Mouse (Mus musculus) T-cell, adult 2 months (primary cell): ENCODE results near the gene Ankrd63.
A peak's percentile ranks its signal among the peaks of the same experiment; 100 is the strongest.

Experiments
- DNase-seq: peaks from one replicate; pipeline ENCODE4 v3.0.0; 2022; ENCODE audit warnings: low spot score

Ankrd63 gene

GRCm38 (mm10) chr2:118689875-118690274, 13.9 kb downstream of the Ankrd63 start:
- DNase-seq: no peak

- DNase-seq: no peak
Measured at GRCm38 (mm10) chr2:118687791-118688190, 16.0 kb downstream of the Ankrd63 start.

- DNase-seq: no peak
Measured at GRCm38 (mm10) chr2:118686693-118687092, 17.1 kb downstream of the Ankrd63 start.

GRCm38 (mm10) chr2:118685088-118685487, 18.7 kb downstream of the Ankrd63 start:
- DNase-seq: no peak

- DNase-seq: no peak
Measured at GRCm38 (mm10) chr2:118682544-118683260, 21.1 kb downstream of the Ankrd63 start.

GRCm38 (mm10) chr2:118680926-118681325, 22.8 kb downstream of the Ankrd63 start:
- DNase-seq: no peak

GRCm38 (mm10) chr2:118679577-118679976, 24.2 kb downstream of the Ankrd63 start:
- no peak for DNase-seq

GRCm38 (mm10) chr2:118677817-118678216, 25.9 kb downstream of the Ankrd63 start:
- no peak for DNase-seq

- DNase-seq: peak; percentile 26
Measured at GRCm38 (mm10) chr2:118676839-118677741, 26.7 kb downstream of the Ankrd63 start.

GRCm38 (mm10) chr2:118674500-118674899, 29.3 kb downstream of the Ankrd63 start:
- DNase-seq: no peak

- no peak for DNase-seq
Measured at GRCm38 (mm10) chr2:118673686-118674465, 29.9 kb downstream of the Ankrd63 start.

- no peak for DNase-seq
Measured at GRCm38 (mm10) chr2:118671728-118672127, 32.0 kb downstream of the Ankrd63 start.

- DNase-seq: no peak
Measured at GRCm38 (mm10) chr2:118669785-118670184, 34.0 kb downstream of the Ankrd63 start.

- DNase-seq: no peak
Measured at GRCm38 (mm10) chr2:118669245-118669644, 34.5 kb downstream of the Ankrd63 start.

GRCm38 (mm10) chr2:118667181-118667580, 36.6 kb downstream of the Ankrd63 start:
- DNase-seq: no peak

- no peak for DNase-seq
Measured at GRCm38 (mm10) chr2:118665616-118666015, 38.1 kb downstream of the Ankrd63 start.

GRCm38 (mm10) chr2:118664975-118665516, 38.7 kb downstream of the Ankrd63 start:
- DNase-seq: no peak

- no peak for DNase-seq
Measured at GRCm38 (mm10) chr2:118663804-118664766, 39.7 kb downstream of the Ankrd63 start.

GRCm38 (mm10) chr2:118662902-118663803, 40.6 kb downstream of the Ankrd63 start, which contains the start of gene Pak6:
Pak6 (plus strand) TSS chr2:118663303.
- peak; percentile 55 for DNase-seq

GRCm38 (mm10) chr2:118661891-118662290, 41.9 kb downstream of the Ankrd63 start:
- no peak for DNase-seq
